Mouse (Mus musculus) heart, embryonic 14.5 days (tissue): Measurements from ENCODE around the gene Mre11a. TPM values are rescaled to one million over a fixed set of nuclear protein-coding genes. Genes with fewer than 3 reads are reported as not detected.

Experiments used
- ATAC-seq: fragments of 200-750 bp; cut with Nextera tagmentation; 2 replicates; pipeline ENCODE4 v1.8.0; 2017; ENCODE audit warnings: low read depth, moderate TSS enrichment; ENCODE audit not compliant: insufficient number of reproducible peaks, insufficient read depth, low FRiP score
- H3K27ac ChIP-seq, 2 experiments: fragments of 200-500 bp in 1 of 2; fragments of 300-500 bp in 1 of 2; sonication (generic) in 1 of 2; replicated peaks in 1 of 2; 2 replicates each; pipeline ENCODE4 v1.5.1; 2012 to 2014; ENCODE audit warnings: low read depth in 2 of 2, low read length in 2 of 2, control low read depth in 1 of 2, mild to moderate bottlenecking in 1 of 2, mixed read lengths in 1 of 2; ENCODE audit not compliant: control insufficient read depth in 1 of 2, insufficient read depth in 1 of 2
- H3K27me3 ChIP-seq: fragments of 300-500 bp; sonication (generic); 2 replicates; pipeline ENCODE4 v1.6.1; 2014; ENCODE audit warnings: mild to moderate bottlenecking, low read length, control low read depth; ENCODE audit not compliant: control insufficient read depth, insufficient read depth
- H3K36me3 ChIP-seq: fragments of 300-500 bp; sonication (generic); 2 replicates; pipeline ENCODE4 v1.6.1; 2014; ENCODE audit warnings: mild to moderate bottlenecking, control low read depth, low read length, mixed read lengths; ENCODE audit not compliant: control insufficient read depth, insufficient read depth
- H3K4me1 ChIP-seq, 2 experiments: fragments of 200-500 bp in 1 of 2; fragments of 300-500 bp in 1 of 2; sonication (generic) in 1 of 2; 2 replicates each; pipeline ENCODE4 v1.6.1; 2012 to 2014; ENCODE audit warnings: low read length in 2 of 2, control low read depth in 1 of 2, mixed read lengths in 1 of 2; ENCODE audit not compliant: control insufficient read depth in 2 of 2, insufficient read depth in 2 of 2
- H3K4me2 ChIP-seq: fragments of 300-500 bp; sonication (generic); 2 replicates; pipeline ENCODE4 v1.6.1; 2014; ENCODE audit warnings: mild to moderate bottlenecking, low read length
- H3K4me3 ChIP-seq, 2 experiments: fragments of 200-500 bp in 1 of 2; fragments of 300-500 bp in 1 of 2; sonication (generic) in 1 of 2; 2 replicates each; pipeline ENCODE4 v1.5.1; 2012 to 2014; ENCODE audit warnings: low read length in 2 of 2, mild to moderate bottlenecking in 2 of 2, control low read depth in 1 of 2, low read depth in 1 of 2, moderate library complexity in 1 of 2; ENCODE audit not compliant: control insufficient read depth in 1 of 2, insufficient read depth in 1 of 2
- H3K9ac ChIP-seq: fragments of 300-500 bp; sonication (generic); 2 replicates; pipeline ENCODE4 v1.6.1; 2014; ENCODE audit warnings: mild to moderate bottlenecking, low read length
- H3K9me3 ChIP-seq: fragments of 300-500 bp; sonication (generic); 2 replicates; pipeline ENCODE4 v1.6.1; 2016; ENCODE audit warnings: low read length, control low read depth; ENCODE audit not compliant: control insufficient read depth
- WGBS: fragments of 180-500 bp; shearing (Covaris S2); extraction: QIAGEN DNeasy Blood & Tissue Kit; methylation state at CpG from one replicate; pipeline ENCODE4 v1.1.7; 2014; 5-methylcytosine and 5-hydroxymethylcytosine counted together
- polyA plus RNA-seq: library from polyadenylated mRNA; unstranded; fragments of >200 nt; fragmentation: Nextera tagmentation; extraction: Ambion mirVana; gene quantifications from 2 replicates; pipeline ENCODE4 v1.2.1, GENCODE M21; 2014

The Mre11a gene
- 11.9 and 14.7 TPM in 2 replicates for polyA plus RNA-seq

DNA sequence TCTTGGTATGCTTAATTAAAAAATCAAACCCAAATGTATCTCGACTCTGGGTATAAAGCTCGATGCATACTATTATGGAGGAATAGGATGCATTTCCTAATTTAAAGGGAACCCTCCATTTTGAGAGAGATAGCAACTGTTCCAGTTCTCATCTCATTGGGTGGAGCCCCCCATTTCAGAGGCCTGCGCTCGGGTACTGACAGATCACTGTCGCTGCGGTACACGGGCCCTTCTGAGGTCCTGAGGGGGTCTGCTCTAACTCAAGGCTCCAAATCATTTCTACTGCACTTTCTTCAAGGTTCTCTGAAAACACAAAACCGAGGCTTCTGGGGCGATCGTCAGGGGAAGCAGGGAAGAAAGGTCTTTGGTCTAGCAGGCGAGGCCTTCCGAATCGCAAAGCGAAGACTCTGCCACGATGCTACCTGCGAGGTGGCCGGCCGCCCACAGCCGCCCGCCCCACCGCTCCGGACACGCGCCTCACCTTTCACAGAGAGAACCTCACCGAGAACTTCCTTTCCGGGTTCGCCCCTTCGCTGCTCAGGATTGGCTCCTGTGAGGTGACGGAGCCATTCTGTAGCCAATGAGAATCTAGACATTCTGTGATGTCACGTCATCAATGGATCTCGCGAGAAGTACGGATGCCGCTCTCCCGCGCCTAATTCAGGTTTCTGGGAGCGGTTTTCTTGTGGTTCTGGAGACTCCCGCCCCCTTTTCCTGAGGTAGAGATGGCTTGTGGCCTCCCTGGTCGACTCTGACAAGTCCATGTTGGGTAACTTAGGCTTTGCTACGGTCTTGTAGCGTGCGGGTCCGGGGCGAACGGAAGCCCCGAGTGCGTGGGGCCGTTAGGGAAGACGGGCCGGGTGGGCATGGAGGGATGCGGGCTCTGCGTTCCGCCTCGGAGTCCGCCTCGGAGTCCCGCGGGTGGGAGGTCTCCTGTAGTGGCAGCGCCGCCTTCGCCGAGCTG lies at the start of gene Mre11a, which contains the start of gene Ankrd49:
Gene Mre11a, plus strand, starts transcription at position 616 of the 964 bp plus-strand sequence.
Gene Ankrd49, minus strand, starts transcription at position 818 of the 964 bp plus-strand sequence.
- H3K9ac ChIP-seq = peak within 1 kb of the TSS; percentile 89
- H3K4me1 ChIP-seq = peaks cover 0 to 9% of the 10 kb centered on the region in 2 experiments; a peak in 1 of 4 replicates
- H3K4me2 ChIP-seq = peak within 1 kb of the TSS; percentile 75
- peak; percentile 99 for ATAC-seq
- H3K27ac ChIP-seq = peak within 1 kb of the TSS; percentile 91 to 94
- peaks cover 52% of the 10 kb centered on the region for H3K36me3 ChIP-seq
- no peaks in the 10 kb centered on the region for H3K27me3 ChIP-seq
- under 1% methylated on average over 62 of the region's 62 CpGs for WGBS
- H3K4me3 ChIP-seq = peak within 1 kb of the TSS; percentile 66 to 74
- no peaks in the 10 kb centered on the region for H3K9me3 ChIP-seq

DNA sequence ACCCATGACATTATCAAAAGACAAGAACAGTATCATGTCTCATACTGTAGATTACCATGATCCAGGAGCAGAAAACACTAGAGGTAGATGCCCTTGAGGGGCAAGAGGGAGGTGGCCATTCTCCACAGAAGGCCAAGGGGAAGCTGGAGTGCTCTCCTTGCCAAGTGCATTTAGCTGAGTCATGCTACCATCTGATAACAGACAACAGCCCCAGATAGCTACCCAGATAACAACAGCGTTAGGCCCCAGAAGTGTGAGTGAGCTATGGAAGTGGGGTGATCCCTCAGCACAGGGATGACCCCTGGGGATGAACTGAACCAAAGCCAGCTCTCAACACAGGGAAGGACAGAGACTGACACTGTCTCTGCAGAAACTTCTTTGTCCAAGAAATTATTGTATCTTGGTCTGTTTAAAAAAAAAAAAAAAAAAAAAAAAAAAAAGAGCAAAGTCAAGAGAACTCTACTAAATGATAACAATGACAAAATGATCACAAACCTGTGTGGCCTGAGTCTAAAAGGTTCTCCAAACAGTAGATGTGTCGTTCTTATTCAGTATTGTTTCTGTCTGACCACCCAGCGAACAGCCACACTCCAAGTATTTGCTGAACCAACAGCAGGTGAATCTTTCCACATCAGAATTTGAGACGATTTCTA lies 44.8 kb upstream of the Mre11a start:
- WGBS = 74% methylated on average over 4 of the region's 4 CpGs
- Histone ChIP-seq H3K9me3 (no peaks in the 10 kb centered on the region), H3K4me1 (no peaks in the 10 kb centered on the region), H3K4me3 (no peak overlapping the region), H3K4me2 (no peak overlapping the region), H3K36me3 (no peaks in the 10 kb centered on the region), H3K27ac (no peak overlapping the region), H3K9ac (no peak overlapping the region), H3K27me3 (no peaks in the 10 kb centered on the region)
- ATAC-seq = no peak

DNA sequence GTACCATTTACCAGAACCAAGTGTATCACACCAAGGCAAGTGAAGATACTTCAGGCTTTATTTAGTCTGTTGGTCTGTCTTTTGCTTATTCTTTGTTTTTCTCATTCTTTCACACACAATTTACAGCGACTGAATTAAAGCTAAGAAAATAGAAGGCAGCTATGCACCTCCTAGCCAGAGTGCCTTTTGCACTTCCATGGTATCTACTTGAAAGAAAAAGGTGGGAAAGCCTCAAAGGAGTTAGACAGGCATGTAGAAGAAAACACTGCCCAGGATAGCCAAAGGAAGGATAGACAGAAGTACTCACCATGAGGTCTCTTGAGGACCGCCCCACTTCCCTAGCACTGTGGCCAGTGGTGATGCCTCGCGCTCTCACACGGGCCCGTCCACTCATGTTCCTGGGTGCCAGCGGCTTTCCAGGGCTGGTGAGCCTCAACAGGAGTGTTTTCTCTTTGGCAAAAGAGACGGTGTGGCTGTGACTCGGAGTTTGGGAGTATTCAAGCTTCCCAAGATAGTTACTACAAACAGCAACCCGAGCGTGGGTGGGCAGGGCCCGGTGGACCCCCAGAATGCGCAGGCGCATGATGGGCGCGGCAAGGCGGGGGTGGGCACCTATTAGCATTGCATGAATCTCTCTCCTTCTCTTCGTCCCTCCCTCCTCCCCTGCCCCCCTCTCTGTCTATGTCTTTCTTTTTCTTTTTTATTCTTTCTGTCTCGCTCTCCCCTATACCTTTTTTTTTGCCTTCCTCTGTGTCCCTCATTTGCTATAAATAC lies 44.1 kb upstream of the Mre11a start, which contains the start of gene Piwil4:
Gene Piwil4, minus strand, starts transcription at position 583 of the 774 bp plus-strand sequence.
- H3K4me3 ChIP-seq = no peak within 1 kb of the TSS
- H3K9me3 ChIP-seq = no peaks in the 10 kb centered on the region
- no peaks in the 10 kb centered on the region for H3K36me3 ChIP-seq
- no peaks in the 10 kb centered on the region for H3K27me3 ChIP-seq
- H3K9ac ChIP-seq = no peak within 1 kb of the TSS
- no peak within 1 kb of the TSS for H3K27ac ChIP-seq
- 84% methylated on average over 19 of the region's 19 CpGs for WGBS
- no peak within 1 kb of the TSS for H3K4me2 ChIP-seq
- H3K4me1 ChIP-seq = no peaks in the 10 kb centered on the region
- ATAC-seq = no peak

DNA sequence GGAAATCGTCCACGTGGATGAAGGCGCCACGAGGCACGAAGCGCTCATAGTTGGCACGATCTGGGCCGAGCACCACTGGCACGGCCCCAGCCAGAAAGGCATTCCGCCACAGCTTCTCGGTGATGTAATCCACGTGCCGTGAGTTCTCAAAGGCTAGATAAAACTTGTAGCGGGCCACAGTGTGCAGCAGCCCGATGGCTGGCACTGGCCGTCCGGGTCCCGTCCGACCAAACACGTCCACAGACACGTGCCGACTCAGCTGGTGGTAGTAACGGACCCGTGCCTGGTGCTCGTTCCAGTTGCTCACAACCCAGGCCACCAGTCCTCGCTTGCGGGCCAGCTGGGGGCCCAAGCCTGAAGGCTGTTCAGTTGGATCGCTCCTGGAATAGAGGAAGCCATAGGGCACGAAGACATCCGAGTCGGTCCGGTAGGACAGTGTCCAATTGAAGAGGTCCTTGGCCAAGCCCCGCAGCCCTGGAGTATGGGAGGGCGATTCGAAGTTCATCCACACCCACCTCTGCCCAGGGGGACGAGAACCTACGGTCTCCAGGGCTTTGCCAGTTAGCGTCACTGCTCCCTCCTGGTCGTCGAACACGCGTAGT lies 33.5 kb upstream of the Mre11a start:
- H3K27me3 ChIP-seq = peaks cover 8% of the 10 kb centered on the region
- H3K9ac ChIP-seq = peak overlapping the region; percentile 71
- H3K27ac ChIP-seq = no peak overlapping the region
- 46% methylated on average over 42 of the region's 42 CpGs for WGBS
- no peaks in the 10 kb centered on the region for H3K9me3 ChIP-seq
- peak overlapping the region; percentile 55 to 57 for H3K4me3 ChIP-seq
- ATAC-seq = peak; percentile 19; the same call in 1 of the 2 replicates
- peak overlapping the region; percentile 93 for H3K4me2 ChIP-seq
- no peaks in the 10 kb centered on the region for H3K36me3 ChIP-seq
- H3K4me1 ChIP-seq = peaks cover 0 to 6% of the 10 kb centered on the region in 2 experiments; a peak in 2 of 4 replicates

DNA sequence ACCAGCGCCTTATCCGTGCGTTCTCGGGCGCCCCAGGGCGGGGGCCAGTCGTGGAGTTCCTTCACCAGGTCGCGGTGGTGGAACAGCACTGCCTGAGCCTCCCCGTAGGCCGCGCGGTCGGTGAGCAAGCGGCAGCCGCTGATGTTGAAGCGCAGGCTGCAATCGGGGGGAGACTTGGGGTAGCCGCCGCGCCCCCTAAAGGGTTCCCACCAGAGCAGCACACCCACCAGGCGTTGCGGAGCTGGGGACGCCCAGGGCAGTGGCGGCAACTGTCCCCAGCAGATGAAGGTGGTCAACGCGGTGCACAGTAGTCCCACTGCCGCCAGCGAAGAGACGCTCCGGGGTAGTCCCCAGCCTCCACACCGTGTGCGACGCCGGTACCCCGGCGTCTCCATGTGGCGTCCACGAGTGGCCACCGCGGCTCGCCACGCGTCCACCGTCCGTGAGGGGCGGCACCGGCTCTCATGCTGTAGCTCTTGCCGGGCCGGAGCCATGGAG lies 32.9 kb upstream of the Mre11a start:
- Histone ChIP-seq H3K4me1 (peaks cover 0 to 6% of the 10 kb centered on the region in 2 experiments; a peak in 2 of 4 replicates), H3K27ac (no peak overlapping the region), H3K4me3 (peak overlapping the region; percentile 55 to 57), H3K9ac (peak overlapping the region; percentile 71), H3K27me3 (peaks cover 8% of the 10 kb centered on the region), H3K9me3 (no peaks in the 10 kb centered on the region), H3K4me2 (peak overlapping the region; percentile 93), H3K36me3 (no peaks in the 10 kb centered on the region)
- 1% methylated on average over 50 of the region's 50 CpGs for WGBS
- no peak; the same call in 1 of the 2 replicates for ATAC-seq

DNA sequence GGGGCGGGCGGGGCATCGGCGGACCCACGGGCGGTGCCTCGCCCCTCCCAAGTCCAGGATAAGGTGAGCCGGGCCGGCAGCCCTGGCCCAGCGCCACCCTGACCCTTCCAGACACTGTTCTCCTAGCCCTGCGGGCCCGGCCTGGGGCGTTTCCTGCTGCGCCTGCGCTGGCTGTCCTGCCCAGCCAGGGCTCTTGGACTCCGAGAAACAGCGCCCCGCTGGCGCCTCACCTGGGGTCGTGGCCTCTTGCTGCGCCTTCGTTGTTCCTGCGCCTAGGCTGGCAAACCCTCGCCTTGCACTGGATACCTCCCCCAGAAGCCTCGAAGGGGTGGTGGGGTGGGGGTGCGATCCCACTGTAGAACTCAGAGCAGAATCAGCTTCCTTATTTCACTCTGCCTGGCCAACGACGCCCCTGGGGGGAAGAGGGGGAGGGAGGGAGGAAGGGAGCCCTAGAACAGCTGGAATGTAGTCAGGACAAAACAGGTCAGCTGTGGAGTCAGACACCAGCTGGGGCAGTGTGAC lies 32.4 kb upstream of the Mre11a start, which contains the start of gene Fut4:
Gene Fut4, minus strand, starts transcription at position 393 of the 522 bp plus-strand sequence.
- peak within 1 kb of the TSS; percentile 71 for H3K9ac ChIP-seq
- no peaks in the 10 kb centered on the region for H3K9me3 ChIP-seq
- H3K27me3 ChIP-seq = peaks cover 8% of the 10 kb centered on the region
- peak within 1 kb of the TSS; percentile 55 to 57 for H3K4me3 ChIP-seq
- H3K27ac ChIP-seq = no peak within 1 kb of the TSS
- ATAC-seq = peak; percentile 72
- peaks cover 0 to 6% of the 10 kb centered on the region in 2 experiments; a peak in 2 of 4 replicates for H3K4me1 ChIP-seq
- no peaks in the 10 kb centered on the region for H3K36me3 ChIP-seq
- WGBS = 0% methylated on average over 23 of the region's 28 CpGs
- peak within 1 kb of the TSS; percentile 93 for H3K4me2 ChIP-seq
